In the genomic region with DNA sequence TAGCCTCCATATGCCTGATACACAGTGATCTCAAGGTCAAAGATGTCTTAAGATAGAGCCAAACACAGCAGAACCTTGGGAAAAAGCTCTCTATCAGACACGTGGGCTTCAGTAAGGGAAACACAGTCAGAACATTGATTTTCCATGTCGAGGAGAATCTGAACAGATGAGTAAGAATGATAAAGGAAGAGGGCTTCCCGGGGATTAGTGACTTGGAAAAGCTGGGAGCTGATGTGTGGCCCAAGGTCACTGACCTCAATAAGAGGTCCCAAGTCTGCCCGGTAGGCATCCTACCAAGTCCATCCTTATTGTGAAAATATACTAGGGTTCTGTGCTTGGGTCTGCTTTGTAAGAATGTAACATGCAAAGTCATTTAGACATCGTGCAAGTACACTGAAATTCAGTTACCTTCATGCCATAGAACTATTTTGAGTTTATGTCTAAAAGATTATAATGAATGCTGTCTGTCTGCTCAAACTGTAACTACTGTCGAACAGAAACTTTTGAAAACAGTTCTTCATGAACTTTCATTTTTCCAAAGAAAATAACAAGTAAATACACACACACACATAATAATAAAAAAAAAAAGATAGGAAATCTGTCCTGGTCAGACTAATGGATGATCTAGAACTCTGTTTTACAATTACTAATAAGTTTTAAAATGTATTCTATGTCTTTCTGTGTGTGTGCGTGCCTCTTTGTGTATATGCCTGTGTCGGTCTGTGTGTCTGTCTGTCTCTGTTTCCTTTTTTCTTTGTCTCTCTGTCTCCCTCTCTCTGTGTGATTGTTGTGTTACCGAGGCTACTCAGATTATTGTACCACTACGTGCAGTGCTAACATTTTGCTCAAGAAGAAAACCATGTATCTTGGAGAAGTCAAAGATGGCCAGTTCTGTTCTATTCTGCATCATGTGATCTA, we compare ENCODE assay signal across 19 mouse cellular contexts.
DNase-seq lines count a peak whose midpoint lies in the region; ATAC-seq and TF ChIP-seq lines count a peak whose summit lies in the region.
"Had no signal": no experiment of that assay in that cellular context is flagged by ENCODE, and none has a peak within 500 bp of the region (broad histone marks: within the 10 kb centered on the region; RNA-seq: fewer than 3 reads in every experiment).

No protein-coding gene starts in this region.

- TF ChIP-seq CTCF in kidney, postnatal 0 days (IDR thresholded peaks at IDR 0.05; ENCODE audit: low read depth), result no peak
- no peak for TF ChIP-seq CTCF in lung, postnatal 0 days (IDR thresholded peaks at IDR 0.05)

- H3K36me3 ChIP-seq in heart, embryonic 12.5 days, result no peaks in the 10 kb centered on the region
- no peaks in the 10 kb centered on the region for H3K36me3 ChIP-seq in kidney, postnatal 0 days (ENCODE audit: insufficient read depth, low read length)
- H3K36me3 ChIP-seq in lung, postnatal 0 days (ENCODE audit: insufficient read depth, low read length), result no peaks in the 10 kb centered on the region
- no peaks in the 10 kb centered on the region for H3K36me3 ChIP-seq in midbrain, embryonic 14.5 days (ENCODE audit: control insufficient read depth, insufficient read depth, low read length)
- H3K36me3 ChIP-seq: embryonic facial prominence, embryonic 12.5 days; forebrain, embryonic 15.5 days; hindbrain, embryonic 10.5 days had no signal

- no peak for TF ChIP-seq EP300 in lung, postnatal 0 days (IDR thresholded peaks at IDR 0.05)

- no peaks in the 10 kb centered on the region for H3K27me3 ChIP-seq in heart, embryonic 12.5 days (replicated peaks)
- H3K27me3 ChIP-seq in kidney, postnatal 0 days (ENCODE audit: insufficient read depth, low read length), result no peaks in the 10 kb centered on the region
- H3K27me3 ChIP-seq in lung, postnatal 0 days (replicated peaks; ENCODE audit: insufficient read depth, low read length), result no peaks in the 10 kb centered on the region
- H3K27me3 ChIP-seq in midbrain, embryonic 14.5 days (ENCODE audit: control insufficient read depth, insufficient read depth, low read length), result no peaks in the 10 kb centered on the region
- H3K27me3 ChIP-seq: embryonic facial prominence, embryonic 12.5 days; forebrain, embryonic 15.5 days had no signal

- WGBS in heart, embryonic 12.5 days, result 77% methylated on average over 10 of the region's 10 CpGs
- 73% methylated on average over 10 of the region's 10 CpGs for WGBS in kidney, postnatal 0 days
- 67% methylated on average over 10 of the region's 10 CpGs for WGBS in lung, postnatal 0 days
- WGBS in midbrain, embryonic 14.5 days, result 74% methylated on average over 10 of the region's 10 CpGs

- no peak overlapping the region for H3K4me3 ChIP-seq in heart, embryonic 12.5 days
- no peak overlapping the region for H3K4me3 ChIP-seq in kidney, postnatal 0 days (replicated peaks; ENCODE audit: low read depth, low read length)
- no peak overlapping the region for H3K4me3 ChIP-seq in lung, postnatal 0 days (ENCODE audit: low read depth, low read length)
- H3K4me3 ChIP-seq in midbrain, embryonic 14.5 days (replicated peaks; ENCODE audit: low read depth, low read length), result no peak overlapping the region
- H3K4me3 ChIP-seq: embryonic facial prominence, embryonic 12.5 days; forebrain, embryonic 15.5 days; heart, adult 2 months; hindbrain, embryonic 10.5 days had no signal

- no peak overlapping the region; the same call in 1 of the 2 replicates for H3K27ac ChIP-seq in heart, embryonic 12.5 days (ENCODE audit: poor library complexity, severe bottlenecking)
- H3K27ac ChIP-seq in kidney, postnatal 0 days, result peak overlapping the region; percentile 43; the same call in 1 of the 2 replicates
- peak overlapping the region; percentile 14; the same call in 1 of the 2 replicates for H3K27ac ChIP-seq in lung, postnatal 0 days (ENCODE audit: low read length)
- no peak overlapping the region for H3K27ac ChIP-seq in midbrain, embryonic 14.5 days (replicated peaks; ENCODE audit: low read depth, low read length)
- H3K27ac ChIP-seq: embryonic facial prominence, embryonic 12.5 days; forebrain, embryonic 15.5 days; heart, adult 2 months; hindbrain, embryonic 10.5 days had no signal

- H3K9ac ChIP-seq in heart, embryonic 12.5 days, result no peak overlapping the region
- no peak overlapping the region for H3K9ac ChIP-seq in kidney, postnatal 0 days (ENCODE audit: low read depth, low read length)
- H3K9ac ChIP-seq in lung, postnatal 0 days (replicated peaks; ENCODE audit: low read depth), result no peak overlapping the region
- no peak overlapping the region for H3K9ac ChIP-seq in midbrain, embryonic 14.5 days (replicated peaks; ENCODE audit: low read length)
- H3K9ac ChIP-seq: embryonic facial prominence, embryonic 12.5 days; forebrain, embryonic 15.5 days had no signal

- DNase-seq in heart, adult 11 months, result peak; percentile 63
- DNase-seq in kidney, postnatal 0 days (ENCODE audit: low spot score), result no peak
- DNase-seq in kidney, postnatal 4 days, result no peak
- DNase-seq in lung, postnatal 0 days (ENCODE audit: low spot score), result peak; percentile 4
- no peak for DNase-seq in lung, postnatal 25 days (ENCODE audit: low spot score)
- no peak for DNase-seq in midbrain, embryonic 14.5 days
- DNase-seq: adrenal gland, postnatal 10 days; B cell, adult 2 months; cerebellum, adult 11 months; cerebellum, adult 9-10 months; cerebellum, postnatal 25 days; gastrocnemius, postnatal 10 days; heart, adult 2 months had no signal

- no peak for ATAC-seq in heart, embryonic 12.5 days (ENCODE audit: insufficient number of reproducible peaks, low FRiP score)
- ATAC-seq in kidney, postnatal 0 days (replicated peaks; ENCODE audit: low FRiP score, low read depth), result peak; percentile 57; the same call in 1 of the 2 replicates
- no peak for ATAC-seq in lung, postnatal 0 days
- no peak for ATAC-seq in midbrain, embryonic 14.5 days (ENCODE audit: low FRiP score, low TSS enrichment)
- ATAC-seq: CD4-positive, CD25-positive, alpha-beta regulatory T cell, adult 4 months; forebrain, embryonic 15.5 days had no signal

- H3K9me3 ChIP-seq in heart, embryonic 12.5 days (replicated peaks), result no peaks in the 10 kb centered on the region
- H3K9me3 ChIP-seq in kidney, postnatal 0 days (replicated peaks; ENCODE audit: low read length), result no peaks in the 10 kb centered on the region
- no peaks in the 10 kb centered on the region for H3K9me3 ChIP-seq in lung, postnatal 0 days (ENCODE audit: low read length)
- no peaks in the 10 kb centered on the region for H3K9me3 ChIP-seq in midbrain, embryonic 14.5 days (ENCODE audit: control insufficient read depth, low read length)
- H3K9me3 ChIP-seq: embryonic facial prominence, embryonic 12.5 days; forebrain, embryonic 15.5 days had no signal

- no peak overlapping the region for H3K4me2 ChIP-seq in heart, embryonic 12.5 days
- H3K4me2 ChIP-seq in kidney, postnatal 0 days (ENCODE audit: low read length), result no peak overlapping the region
- no peak overlapping the region for H3K4me2 ChIP-seq in lung, postnatal 0 days (replicated peaks; ENCODE audit: low read depth, low read length)
- no peak overlapping the region for H3K4me2 ChIP-seq in midbrain, embryonic 14.5 days (ENCODE audit: low read length)
- H3K4me2 ChIP-seq: embryonic facial prominence, embryonic 12.5 days; forebrain, embryonic 15.5 days; heart, embryonic 11.5 days had no signal

- H3K4me1 ChIP-seq in heart, embryonic 12.5 days (replicated peaks), result peaks cover 14% of the 10 kb centered on the region
- H3K4me1 ChIP-seq in kidney, postnatal 0 days (replicated peaks; ENCODE audit: insufficient read depth, low read length), result peaks cover 23% of the 10 kb centered on the region
- H3K4me1 ChIP-seq in lung, postnatal 0 days (ENCODE audit: insufficient read depth, low read depth, low read length), result no peaks in the 10 kb centered on the region; the same call in 1 of the 2 replicates
- H3K4me1 ChIP-seq in midbrain, embryonic 14.5 days (ENCODE audit: control insufficient read depth, insufficient read depth, low read length), result peaks cover 7% of the 10 kb centered on the region
- H3K4me1 ChIP-seq: forebrain, embryonic 15.5 days had no signal

Comparison
In these comparisons a context has a peak if more than half of its experiments do, and no peak if none do; other contexts are left out.
1. DNase-seq: peak in heart, adult 11 months (single experiment) and lung, postnatal 0 days (single experiment); none in kidney, postnatal 0 days (single experiment), kidney, postnatal 4 days (0 of 2), lung, postnatal 25 days (single experiment) and midbrain, embryonic 14.5 days (single experiment).
2. H3K27ac ChIP-seq: peak in kidney, postnatal 0 days (single experiment) and lung, postnatal 0 days (single experiment); none in heart, embryonic 12.5 days (single experiment) and midbrain, embryonic 14.5 days (single experiment).